Mouse (Mus musculus) bone marrow, adult 2 months (tissue): ENCODE results near the gene Cphx2.
"Not testable (repeated sequence)": the region's sequence is repeated elsewhere in the genome, so short reads cannot be mapped to it uniquely, and the experiment has no call there.

Experiments
- CTCF ChIP-seq: fragments of 200-500 bp; IDR thresholded peaks from 2 replicates; pipeline ENCODE4 v1.5.1; 2011; ENCODE audit warnings: low read length, control low read depth; ENCODE audit not compliant: control insufficient read depth, insufficient read depth
- POLR2A ChIP-seq: fragments of 200-500 bp; IDR thresholded peaks from 2 replicates; pipeline ENCODE4 v1.6.1; 2011; ENCODE audit warnings: low read depth, mild to moderate bottlenecking, control low read depth, low read length, borderline replicate concordance; ENCODE audit not compliant: control insufficient read depth

DNA sequence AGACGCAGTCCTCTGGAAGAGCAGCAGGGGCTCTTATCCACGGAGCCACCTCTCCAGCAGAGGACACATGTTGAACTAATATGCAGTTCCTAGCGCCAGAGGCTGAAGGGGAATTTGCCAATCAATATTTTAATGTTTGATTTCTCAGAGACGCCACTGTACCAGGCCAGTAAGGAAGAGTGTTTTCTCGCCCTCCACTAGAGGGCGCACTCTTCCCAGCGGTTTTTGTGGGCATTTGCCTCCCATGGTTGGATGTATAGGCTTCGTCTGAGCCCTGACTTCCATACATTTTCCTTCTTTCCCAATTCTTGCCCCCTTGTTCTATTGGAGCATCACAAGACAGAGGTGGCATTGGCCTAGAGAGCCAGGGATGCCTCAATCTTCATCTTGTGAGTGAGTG, 34.3 kb upstream of the Cphx2 start:
- TF ChIP-seq CTCF, POLR2A: not testable (repeated sequence)
